Mouse (Mus musculus) limb, embryonic 12.5 days (tissue): Measurements from ENCODE around the gene Ube2e1. TPM values are rescaled to one million over a fixed set of nuclear protein-coding genes. Genes with fewer than 3 reads are reported as not detected.
"Not testable (repeated sequence)": the region's sequence is repeated elsewhere in the genome, so short reads cannot be mapped to it uniquely, and the experiment has no call there.

ENCODE experiments used
- ATAC-seq: fragments of 200-750 bp; cut with Nextera tagmentation; 2 replicates; pipeline ENCODE4 v1.8.0; 2017; ENCODE audit warnings: low read depth, moderate TSS enrichment; ENCODE audit not compliant: insufficient number of reproducible peaks, insufficient read depth, low FRiP score, low TSS enrichment
- H3K27ac ChIP-seq: fragments of 300-500 bp; sonication (generic); 2 replicates; pipeline ENCODE4 v1.5.1; 2016; ENCODE audit warnings: mild to moderate bottlenecking, moderate library complexity
- H3K27me3 ChIP-seq: fragments of 300-500 bp; sonication (generic); 2 replicates; pipeline ENCODE4 v1.6.1; 2016; ENCODE audit warnings: mild to moderate bottlenecking, moderate library complexity
- H3K36me3 ChIP-seq: fragments of 300-500 bp; sonication (generic); 2 replicates; pipeline ENCODE4 v1.6.1; 2016; ENCODE audit warnings: mild to moderate bottlenecking, moderate library complexity
- H3K4me1 ChIP-seq: fragments of 300-500 bp; sonication (generic); replicated peaks from 2 replicates; pipeline ENCODE4 v1.6.1; 2016
- H3K4me2 ChIP-seq: fragments of 300-500 bp; sonication (generic); 2 replicates; pipeline ENCODE4 v1.6.1; 2016; ENCODE audit warnings: mild to moderate bottlenecking, moderate library complexity
- H3K4me3 ChIP-seq: fragments of 300-500 bp; sonication (generic); replicated peaks from 2 replicates; pipeline ENCODE4 v1.5.1; 2016; ENCODE audit warnings: mild to moderate bottlenecking
- H3K9ac ChIP-seq: fragments of 300-500 bp; sonication (generic); replicated peaks from 2 replicates; pipeline ENCODE4 v1.6.1; 2016; ENCODE audit warnings: mild to moderate bottlenecking, moderate library complexity
- H3K9me3 ChIP-seq: fragments of 300-500 bp; sonication (generic); 2 replicates; pipeline ENCODE4 v1.6.1; 2016; ENCODE audit warnings: mild to moderate bottlenecking, moderate library complexity
- WGBS: fragments of 180-500 bp; shearing (Covaris S2); methylation state at CpG from one replicate; pipeline ENCODE4 v1.1.7; 2016; 5-methylcytosine and 5-hydroxymethylcytosine counted together
- polyA plus RNA-seq: library from polyadenylated mRNA; unstranded; fragments of >200 nt; fragmentation: Nextera tagmentation; extraction: Ambion mirVana; gene quantifications from 2 replicates; pipeline ENCODE4 v1.2.1, GENCODE M21; 2016

The Ube2e1 gene
- polyA plus RNA-seq, 1 experiment from 2014 or later, result 185 TPM

- Histone ChIP-seq H3K27ac (no peak overlapping the region), H3K4me3 (no peak overlapping the region), H3K36me3 (no peaks in the 10 kb centered on the region), H3K9me3 (no peaks in the 10 kb centered on the region), H3K9ac (no peak overlapping the region), H3K27me3 (no peaks in the 10 kb centered on the region), H3K4me1 (no peaks in the 10 kb centered on the region), H3K4me2 (no peak overlapping the region)
- 86% methylated on average over 4 of the region's 4 CpGs for WGBS
- ATAC-seq, result no peak
Measured at GRCm38 (mm10) chr14:18241786-18242185, 89.9 kb downstream of the Ube2e1 start.

- Histone ChIP-seq H3K27ac (no peak overlapping the region), H3K4me3 (no peak overlapping the region), H3K9ac (no peak overlapping the region), H3K27me3 (no peaks in the 10 kb centered on the region), H3K4me1 (no peaks in the 10 kb centered on the region), H3K9me3 (no peaks in the 10 kb centered on the region), H3K4me2 (no peak overlapping the region), H3K36me3 (no peaks in the 10 kb centered on the region)
- WGBS, result 76% methylated on average over 7 of the region's 7 CpGs
- no peak for ATAC-seq
Measured at GRCm38 (mm10) chr14:18240132-18240531, 91.5 kb downstream of the Ube2e1 start.

GRCm38 (mm10) chr14:18238750-18239731 is 92.6 kb downstream of the Ube2e1 start, which contains the start of gene Nr1d2:
Gene Nr1d2 (minus strand): TSS chr14:18239127.
- H3K4me2 ChIP-seq, result peak within 1 kb of the TSS; percentile 77

GRCm38 (mm10) chr14:18238131-18238749 is 93.4 kb downstream of the Ube2e1 start:
- H3K4me3 ChIP-seq, result peak overlapping the region; percentile 76
- no peaks in the 10 kb centered on the region for H3K36me3 ChIP-seq
- peak overlapping the region; percentile 77 for H3K4me2 ChIP-seq
- H3K27ac ChIP-seq, result peak overlapping the region; percentile 86
- WGBS, result 1% methylated on average over 54 of the region's 71 CpGs
- no peaks in the 10 kb centered on the region for H3K27me3 ChIP-seq
- H3K9me3 ChIP-seq, result no peaks in the 10 kb centered on the region
- peak overlapping the region; percentile 49 for H3K9ac ChIP-seq
- peak; percentile 89 for ATAC-seq
- H3K4me1 ChIP-seq, result no peaks in the 10 kb centered on the region

More at GRCm38 (mm10) chr14:18238750-18239731, 92.6 kb downstream of the Ube2e1 start, which contains the start of gene Nr1d2:
- Histone ChIP-seq H3K9me3 (no peaks in the 10 kb centered on the region), H3K36me3 (no peaks in the 10 kb centered on the region), H3K27ac (peak within 1 kb of the TSS; percentile 86), H3K27me3 (no peaks in the 10 kb centered on the region), H3K4me3 (peak within 1 kb of the TSS; percentile 76), H3K4me1 (no peaks in the 10 kb centered on the region), H3K9ac (peak within 1 kb of the TSS; percentile 49)
- 1% methylated on average over 55 of the region's 66 CpGs for WGBS
- peak; percentile 95 for ATAC-seq

- no peaks in the 10 kb centered on the region for H3K27me3 ChIP-seq
- no peak overlapping the region for H3K9ac ChIP-seq
- H3K36me3 ChIP-seq, result no peaks in the 10 kb centered on the region
- H3K9me3 ChIP-seq, result no peaks in the 10 kb centered on the region
- H3K4me2 ChIP-seq, result peak overlapping the region; percentile 77
- no peaks in the 10 kb centered on the region for H3K4me1 ChIP-seq
- 74% methylated on average over 4 of the region's 4 CpGs for WGBS
- H3K4me3 ChIP-seq, result no peak overlapping the region; the same call in 1 of the 2 replicates
- H3K27ac ChIP-seq, result no peak overlapping the region
- ATAC-seq, result no peak
Measured at GRCm38 (mm10) chr14:18237381-18237780, 94.3 kb downstream of the Ube2e1 start.

- H3K4me3 ChIP-seq, H3K9ac ChIP-seq, H3K27me3 ChIP-seq, H3K36me3 ChIP-seq, H3K4me2 ChIP-seq, H3K27ac ChIP-seq, ATAC-seq, H3K4me1 ChIP-seq, H3K9me3 ChIP-seq: not testable (repeated sequence)
- 86% methylated on average over 2 of the region's 2 CpGs for WGBS
Measured at GRCm38 (mm10) chr14:18236496-18237235, 95.0 kb downstream of the Ube2e1 start.

- Histone ChIP-seq H3K9ac (no peak overlapping the region), H3K27me3 (no peaks in the 10 kb centered on the region), H3K9me3 (no peaks in the 10 kb centered on the region), H3K4me2 (no peak overlapping the region), H3K4me3 (no peak overlapping the region), H3K36me3 (no peaks in the 10 kb centered on the region), H3K27ac (no peak overlapping the region), H3K4me1 (no peaks in the 10 kb centered on the region)
- no peak for ATAC-seq
- 58% methylated on average over 5 of the region's 5 CpGs for WGBS
Measured at GRCm38 (mm10) chr14:18233981-18234960, 97.4 kb downstream of the Ube2e1 start.

GRCm38 (mm10) chr14:18233076-18233475 is 98.6 kb downstream of the Ube2e1 start:
- no peak for ATAC-seq
- Histone ChIP-seq H3K4me1 (no peaks in the 10 kb centered on the region), H3K36me3 (no peaks in the 10 kb centered on the region), H3K9ac (no peak overlapping the region), H3K4me2 (no peak overlapping the region), H3K27me3 (no peaks in the 10 kb centered on the region), H3K4me3 (no peak overlapping the region), H3K9me3 (no peaks in the 10 kb centered on the region), H3K27ac (no peak overlapping the region)
- 82% methylated on average over 2 of the region's 2 CpGs for WGBS
